Mouse (Mus musculus) olfactory bulb, adult 2 months (tissue): ENCODE results near the gene Prelid3b.

Experiments
- CTCF ChIP-seq: fragments of 200-500 bp; IDR thresholded peaks from 2 replicates; pipeline ENCODE4 v1.5.1; 2012; ENCODE audit warnings: low read depth, mild to moderate bottlenecking, low read length, moderate library complexity; ENCODE audit not compliant: insufficient read depth
- POLR2A ChIP-seq: fragments of 200-500 bp; IDR thresholded peaks from 2 replicates; pipeline ENCODE4 v1.6.1; 2012; ENCODE audit warnings: mild to moderate bottlenecking, low read depth, low read length, moderate library complexity; ENCODE audit not compliant: insufficient read depth

DNA sequence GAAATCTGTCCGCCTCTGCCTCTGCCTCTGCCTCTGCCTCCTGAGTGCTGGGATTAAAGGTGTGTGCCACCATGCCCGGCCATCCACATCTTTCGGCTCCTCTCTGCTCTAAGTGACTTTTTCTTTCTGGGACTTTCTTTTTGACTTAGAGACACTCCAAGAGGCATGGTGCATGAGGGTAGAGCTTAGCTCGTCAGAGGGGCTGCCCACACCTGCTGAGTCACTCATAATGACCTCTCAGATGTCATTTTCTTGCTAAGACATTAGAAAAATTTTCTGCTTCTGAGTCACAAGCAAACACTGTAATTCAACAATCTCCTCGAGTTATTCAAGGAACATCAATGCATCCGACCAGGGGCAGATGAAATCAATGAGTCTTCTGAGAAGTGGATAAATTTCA is 27.9 kb downstream of the Prelid3b start:
- TF ChIP-seq POLR2A (no peak), CTCF (no peak)
